Mouse (Mus musculus) megakaryocyte, embryonic 14.5 days (primary cell): ENCODE data around the gene Rnf6. TPM values are rescaled to one million over a fixed set of nuclear protein-coding genes. Genes with fewer than 3 reads are reported as not detected.

Experiments used
- H3K27me3 ChIP-seq: replicated peaks from 2 replicates; pipeline ENCODE3; 2012; ENCODE audit warnings: inconsistent platforms
- H3K36me3 ChIP-seq: replicated peaks from 2 replicates; pipeline ENCODE3; 2012; ENCODE audit warnings: low read length, inconsistent platforms, mixed read lengths
- H3K4me1 ChIP-seq: 2 replicates; pipeline ENCODE4 v1.6.1; 2012; ENCODE audit warnings: inconsistent platforms
- H3K4me3 ChIP-seq: replicated peaks from 2 replicates; pipeline ENCODE3; 2012; ENCODE audit warnings: moderate library complexity, mild to moderate bottlenecking, inconsistent platforms
- H3K9me3 ChIP-seq: 2 replicates; pipeline ENCODE4 v1.6.1; 2012; ENCODE audit warnings: inconsistent platforms
- FLI1 ChIP-seq: IDR thresholded peaks from 2 replicates; pipeline ENCODE4 v1.6.1; 2012; ENCODE audit warnings: low read length, inconsistent platforms, mixed read lengths
- GATA1 ChIP-seq: IDR thresholded peaks from 3 replicates; pipeline ENCODE4 v1.6.1; 2012; ENCODE audit warnings: mixed read lengths, low read length, inconsistent platforms, borderline replicate concordance
- polyA plus RNA-seq: library from polyadenylated mRNA; stranded (reverse); fragments of >175 nt; gene quantifications from 2 replicates; pipeline ENCODE4 v1.2.3, GENCODE M21; 2012; ENCODE audit warnings: low replicate concordance; ENCODE audit not compliant: insufficient read depth

The Rnf6 gene
- polyA plus RNA-seq, 1 experiment, result 8.3 TPM

DNA sequence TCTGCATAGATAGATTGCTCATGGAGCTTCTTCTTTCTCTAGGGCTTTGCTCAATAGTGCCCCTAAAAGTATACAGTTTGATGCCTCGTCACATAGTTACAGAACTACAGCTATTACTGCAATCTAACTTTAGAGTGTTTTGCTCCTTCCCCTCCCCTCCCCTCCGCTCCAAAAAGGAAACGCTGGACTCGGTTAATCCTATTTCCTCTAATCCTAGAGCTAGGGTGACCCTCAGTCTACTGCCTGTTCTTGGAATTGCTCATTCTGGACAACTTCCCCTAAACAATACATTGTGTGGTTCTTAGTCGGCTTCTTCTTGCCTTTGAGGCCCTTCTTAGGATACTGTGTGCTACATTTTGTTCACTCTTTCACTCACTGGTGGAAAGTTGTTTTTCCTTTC, 26.4 kb upstream of the Rnf6 start:
- Histone ChIP-seq H3K9me3 (no peaks in the 10 kb centered on the region), H3K4me3 (no peak overlapping the region), H3K36me3 (peaks cover 49% of the 10 kb centered on the region), H3K4me1 (peaks cover 80% of the 10 kb centered on the region), H3K27me3 (no peaks in the 10 kb centered on the region)
- TF ChIP-seq FLI1, result no peak
- TF ChIP-seq GATA1, result no peak

DNA sequence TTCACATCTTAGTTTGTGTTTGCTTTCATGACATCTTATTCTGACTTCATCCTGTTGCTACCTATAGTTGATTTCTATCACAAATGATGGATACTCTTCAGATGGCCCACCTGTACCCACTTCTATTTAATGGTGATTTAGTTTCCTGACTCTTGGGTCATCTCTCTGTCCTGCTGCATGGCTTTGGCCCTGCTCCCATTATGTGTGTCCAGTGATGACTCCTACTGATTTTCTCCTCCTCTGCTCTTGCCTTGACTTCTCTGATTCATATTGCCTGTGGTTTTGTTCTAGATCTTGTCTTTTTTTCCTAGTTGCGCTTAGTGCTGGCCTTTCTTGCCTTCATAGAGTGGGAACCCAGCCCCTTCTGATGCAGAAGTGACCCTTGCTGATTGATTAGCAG, 25.0 kb upstream of the Rnf6 start:
- Histone ChIP-seq H3K9me3 (no peaks in the 10 kb centered on the region), H3K4me1 (peaks cover 82% of the 10 kb centered on the region), H3K36me3 (peaks cover 41% of the 10 kb centered on the region), H3K4me3 (no peak overlapping the region), H3K27me3 (no peaks in the 10 kb centered on the region)
- TF ChIP-seq GATA1 (no peak), FLI1 (no peak)

- Histone ChIP-seq H3K9me3 (no peaks in the 10 kb centered on the region), H3K27me3 (no peaks in the 10 kb centered on the region), H3K36me3 (peaks cover 39% of the 10 kb centered on the region), H3K4me3 (no peak overlapping the region), H3K4me1 (peaks cover 83% of the 10 kb centered on the region)
- TF ChIP-seq FLI1 (no peak), GATA1 (no peak)
These were observed 24.5 kb upstream of the Rnf6 start for GRCm38 (mm10) chr5:146245646-146246370.

GRCm38 (mm10) chr5:146245193-146245592, 23.8 kb upstream of the Rnf6 start:
- H3K9me3 ChIP-seq, result no peaks in the 10 kb centered on the region
- peaks cover 33% of the 10 kb centered on the region for H3K36me3 ChIP-seq
- no peak for TF ChIP-seq GATA1
- TF ChIP-seq FLI1, result no peak
- H3K4me3 ChIP-seq, result no peak overlapping the region
- no peaks in the 10 kb centered on the region for H3K27me3 ChIP-seq
- H3K4me1 ChIP-seq, result peaks cover 83% of the 10 kb centered on the region

GRCm38 (mm10) chr5:146241202-146241601, 19.8 kb upstream of the Rnf6 start:
- Histone ChIP-seq H3K36me3 (peaks cover 47% of the 10 kb centered on the region), H3K4me1 (peaks cover 80% of the 10 kb centered on the region), H3K27me3 (no peaks in the 10 kb centered on the region), H3K9me3 (no peaks in the 10 kb centered on the region), H3K4me3 (no peak overlapping the region)
- TF ChIP-seq GATA1, result no peak
- no peak for TF ChIP-seq FLI1

DNA sequence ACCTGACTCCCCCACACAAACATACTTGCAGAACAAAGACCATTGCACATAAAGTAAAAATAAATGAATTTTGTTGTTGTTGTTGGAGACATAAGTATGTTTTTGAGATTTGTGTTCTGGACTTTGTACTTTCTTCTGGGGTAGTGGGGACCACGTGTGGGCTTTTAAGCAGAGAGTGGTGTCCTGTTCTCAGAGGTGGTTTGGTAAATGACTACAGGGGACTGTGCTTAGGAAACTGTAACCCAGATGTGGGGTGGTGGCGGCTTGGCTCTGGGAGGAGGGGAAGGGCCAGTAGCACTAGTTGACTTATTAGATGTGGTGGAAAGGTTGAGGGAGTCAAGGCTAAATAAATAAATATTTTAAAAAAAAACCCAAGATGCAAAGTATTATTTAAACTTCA, 19.4 kb upstream of the Rnf6 start:
- Histone ChIP-seq H3K36me3 (peaks cover 48% of the 10 kb centered on the region), H3K9me3 (no peaks in the 10 kb centered on the region), H3K27me3 (no peaks in the 10 kb centered on the region), H3K4me3 (no peak overlapping the region), H3K4me1 (peaks cover 80% of the 10 kb centered on the region)
- TF ChIP-seq GATA1 (no peak), FLI1 (no peak)

GRCm38 (mm10) chr5:146238274-146238673, 16.9 kb upstream of the Rnf6 start:
- H3K9me3 ChIP-seq, result no peaks in the 10 kb centered on the region
- peaks cover 86% of the 10 kb centered on the region for H3K4me1 ChIP-seq
- no peaks in the 10 kb centered on the region for H3K27me3 ChIP-seq
- TF ChIP-seq FLI1 (no peak), GATA1 (no peak)
- H3K4me3 ChIP-seq, result no peak overlapping the region
- peaks cover 42% of the 10 kb centered on the region for H3K36me3 ChIP-seq

- Histone ChIP-seq H3K27me3 (no peaks in the 10 kb centered on the region), H3K9me3 (no peaks in the 10 kb centered on the region), H3K4me1 (peaks cover 64% of the 10 kb centered on the region), H3K4me3 (no peak overlapping the region), H3K36me3 (peaks cover 34% of the 10 kb centered on the region)
- TF ChIP-seq FLI1 (no peak), GATA1 (no peak)
These were observed 13.0 kb upstream of the Rnf6 start for GRCm38 (mm10) chr5:146234336-146234735.

GRCm38 (mm10) chr5:146232816-146233215, 11.5 kb upstream of the Rnf6 start:
- TF ChIP-seq GATA1, result no peak
- TF ChIP-seq FLI1, result no peak
- Histone ChIP-seq H3K9me3 (no peaks in the 10 kb centered on the region), H3K36me3 (peaks cover 18% of the 10 kb centered on the region), H3K27me3 (no peaks in the 10 kb centered on the region), H3K4me3 (peak overlapping the region; percentile 100), H3K4me1 (peaks cover 53% of the 10 kb centered on the region)

- Histone ChIP-seq H3K9me3 (no peaks in the 10 kb centered on the region; the same call in 1 of the 2 replicates), H3K4me3 (peak overlapping the region; percentile 100), H3K4me1 (peaks cover 49% of the 10 kb centered on the region), H3K27me3 (peaks cover 2% of the 10 kb centered on the region), H3K36me3 (peaks cover 14% of the 10 kb centered on the region)
- TF ChIP-seq FLI1, result no peak
- TF ChIP-seq GATA1, result no peak
These were observed 10.8 kb upstream of the Rnf6 start for GRCm38 (mm10) chr5:146232056-146232675.

GRCm38 (mm10) chr5:146231655-146231996, 10.3 kb upstream of the Rnf6 start:
- Histone ChIP-seq H3K36me3 (peaks cover 9% of the 10 kb centered on the region), H3K27me3 (peaks cover 2% of the 10 kb centered on the region), H3K4me3 (peak overlapping the region; percentile 100), H3K4me1 (peaks cover 44% of the 10 kb centered on the region), H3K9me3 (no peaks in the 10 kb centered on the region; the same call in 1 of the 2 replicates)
- TF ChIP-seq FLI1 (no peak), GATA1 (no peak)
